Mouse (Mus musculus) heart, embryonic 16.5 days (tissue): ENCODE results near the gene Tjap1. TPM values are rescaled to one million over a fixed set of nuclear protein-coding genes. Genes with fewer than 3 reads are reported as not detected.

Experiments used
- ATAC-seq: fragments of 200-750 bp; cut with Nextera tagmentation; replicated peaks from 2 replicates; pipeline ENCODE4 v1.8.0; 2017; ENCODE audit warnings: moderate number of reproducible peaks; ENCODE audit not compliant: insufficient read depth, low FRiP score; ENCODE audit errors: extremely low read depth
- H3K27ac ChIP-seq: fragments of 300-500 bp; sonication (generic); 2 replicates; pipeline ENCODE4 v1.5.1; 2014; ENCODE audit warnings: mild to moderate bottlenecking, low read length, control low read depth, moderate library complexity
- H3K27me3 ChIP-seq: fragments of 300-500 bp; sonication (generic); 2 replicates; pipeline ENCODE4 v1.6.1; 2014; ENCODE audit warnings: low read length, mixed read lengths; ENCODE audit not compliant: control insufficient read depth, insufficient read depth
- H3K36me3 ChIP-seq: fragments of 300-500 bp; sonication (generic); 2 replicates; pipeline ENCODE4 v1.6.1; 2014; ENCODE audit not compliant: control insufficient read depth, insufficient read depth
- H3K4me1 ChIP-seq: fragments of 300-500 bp; sonication (generic); 2 replicates; pipeline ENCODE4 v1.6.1; 2014; ENCODE audit warnings: low read length, mixed read lengths; ENCODE audit not compliant: control insufficient read depth, insufficient read depth
- H3K4me2 ChIP-seq: fragments of 300-500 bp; sonication (generic); 2 replicates; pipeline ENCODE4 v1.6.1; 2014; ENCODE audit warnings: low read depth, mild to moderate bottlenecking, control low read depth, low read length
- H3K4me3 ChIP-seq: fragments of 300-500 bp; sonication (generic); 2 replicates; pipeline ENCODE4 v1.5.1; 2014; ENCODE audit warnings: mild to moderate bottlenecking, control low read depth, low read length
- H3K9ac ChIP-seq: fragments of 300-500 bp; sonication (generic); 2 replicates; pipeline ENCODE4 v1.6.1; 2014; ENCODE audit warnings: low read length, control low read depth
- H3K9me3 ChIP-seq: fragments of 300-500 bp; sonication (generic); replicated peaks from 2 replicates; pipeline ENCODE4 v1.6.1; 2016; ENCODE audit warnings: low read length; ENCODE audit not compliant: control insufficient read depth
- WGBS: fragments of 180-500 bp; shearing (Covaris S2); extraction: QIAGEN DNeasy Blood & Tissue Kit; methylation state at CpG from one replicate; pipeline ENCODE4 v1.1.7; 2014; 5-methylcytosine and 5-hydroxymethylcytosine counted together
- polyA plus RNA-seq: library from polyadenylated mRNA; unstranded; fragments of >200 nt; fragmentation: Nextera tagmentation; extraction: Ambion mirVana; gene quantifications from 2 replicates; pipeline ENCODE4 v1.2.1, GENCODE M21; 2015

The Tjap1 gene
- 42.5 and 45.3 TPM in 2 replicates for polyA plus RNA-seq

GRCm38 (mm10) chr17:46282483-46283123 lies at the start of gene Tjap1:
Gene Tjap1 (minus strand): TSS chr17:46283026.
- Histone ChIP-seq H3K27ac (peak within 1 kb of the TSS; percentile 93), H3K9ac (peak within 1 kb of the TSS; percentile 87), H3K4me3 (peak within 1 kb of the TSS; percentile 79), H3K27me3 (no peaks in the 10 kb centered on the region), H3K9me3 (no peaks in the 10 kb centered on the region), H3K4me1 (peaks cover 20% of the 10 kb centered on the region), H3K4me2 (peak within 1 kb of the TSS; percentile 95), H3K36me3 (peaks cover 9% of the 10 kb centered on the region; the same call in 1 of the 2 replicates)
- WGBS: under 1% methylated on average over 37 of the region's 37 CpGs
- ATAC-seq: peak; percentile 97

- no peak for ATAC-seq
- no peaks in the 10 kb centered on the region for H3K36me3 ChIP-seq
- peak overlapping the region; percentile 67 for H3K4me2 ChIP-seq
- peaks cover 7% of the 10 kb centered on the region for H3K4me1 ChIP-seq
- H3K9me3 ChIP-seq: 0 out of 2 replicates have a peak, but pooled peaks cover 2% of the 10 kb centered on the region
- no peaks in the 10 kb centered on the region for H3K27me3 ChIP-seq
- H3K27ac ChIP-seq: 0 out of 2 replicates have a peak overlapping the region, but pooled peaks have one; percentile 15
- WGBS: 70% methylated on average over 6 of the region's 6 CpGs
- 0 out of 2 replicates have a peak overlapping the region, but pooled peaks have one; percentile 18 for H3K9ac ChIP-seq
- peak overlapping the region; percentile 85; the same call in 1 of the 2 replicates for H3K4me3 ChIP-seq
Observed at GRCm38 (mm10) chr17:46328723-46329122, 45.9 kb upstream of the Tjap1 start.

GRCm38 (mm10) chr17:46327906-46328534 lies 45.2 kb upstream of the Tjap1 start, which contains the start of gene Abcc10:
Gene Abcc10 (minus strand): TSS chr17:46328352.
- Histone ChIP-seq H3K4me3 (peak within 1 kb of the TSS; percentile 85), H3K27ac (peak within 1 kb of the TSS; percentile 94), H3K27me3 (no peaks in the 10 kb centered on the region), H3K4me1 (peaks cover 7% of the 10 kb centered on the region), H3K9me3 (no peaks in the 10 kb centered on the region), H3K36me3 (peaks cover 7% of the 10 kb centered on the region; the same call in 1 of the 2 replicates), H3K4me2 (peak within 1 kb of the TSS; percentile 67), H3K9ac (peak within 1 kb of the TSS; percentile 93)
- WGBS: under 1% methylated on average over 40 of the region's 40 CpGs
- ATAC-seq: peak; percentile 98

- peak overlapping the region; percentile 94 for H3K27ac ChIP-seq
- H3K9me3 ChIP-seq: no peaks in the 10 kb centered on the region
- H3K4me2 ChIP-seq: peak overlapping the region; percentile 67
- H3K4me3 ChIP-seq: peak overlapping the region; percentile 85
- peak overlapping the region; percentile 93 for H3K9ac ChIP-seq
- no peaks in the 10 kb centered on the region for H3K27me3 ChIP-seq
- 4% methylated on average over 25 of the region's 27 CpGs for WGBS
- peaks cover 7% of the 10 kb centered on the region; the same call in 1 of the 2 replicates for H3K36me3 ChIP-seq
- H3K4me1 ChIP-seq: peaks cover 7% of the 10 kb centered on the region
- no peak for ATAC-seq
Observed at GRCm38 (mm10) chr17:46327413-46327905, 44.6 kb upstream of the Tjap1 start.

GRCm38 (mm10) chr17:46322046-46322823 lies 39.4 kb upstream of the Tjap1 start:
- 82% methylated on average over 14 of the region's 14 CpGs for WGBS
- Histone ChIP-seq H3K9me3 (no peaks in the 10 kb centered on the region), H3K9ac (no peak overlapping the region), H3K4me3 (no peak overlapping the region), H3K4me1 (peaks cover 3% of the 10 kb centered on the region; the same call in 1 of the 2 replicates), H3K27me3 (no peaks in the 10 kb centered on the region), H3K27ac (no peak overlapping the region), H3K4me2 (no peak overlapping the region), H3K36me3 (peaks cover 12% of the 10 kb centered on the region)
- ATAC-seq: no peak

- Histone ChIP-seq H3K9ac (no peak overlapping the region), H3K4me3 (no peak overlapping the region), H3K27me3 (no peaks in the 10 kb centered on the region), H3K4me2 (no peak overlapping the region), H3K9me3 (no peaks in the 10 kb centered on the region), H3K36me3 (peaks cover 12% of the 10 kb centered on the region), H3K4me1 (no peaks in the 10 kb centered on the region), H3K27ac (no peak overlapping the region)
- WGBS: 69% methylated on average over 6 of the region's 6 CpGs
- ATAC-seq: no peak
Observed at GRCm38 (mm10) chr17:46320492-46320891, 37.7 kb upstream of the Tjap1 start.

GRCm38 (mm10) chr17:46315813-46316212 lies 33.0 kb upstream of the Tjap1 start:
- Histone ChIP-seq H3K4me2 (no peak overlapping the region), H3K4me1 (no peaks in the 10 kb centered on the region), H3K4me3 (no peak overlapping the region), H3K9ac (no peak overlapping the region), H3K27me3 (no peaks in the 10 kb centered on the region), H3K9me3 (no peaks in the 10 kb centered on the region), H3K27ac (no peak overlapping the region), H3K36me3 (no peaks in the 10 kb centered on the region)
- WGBS: 80% methylated on average over 10 of the region's 10 CpGs
- ATAC-seq: no peak

- H3K27ac ChIP-seq: no peak overlapping the region
- no peak for ATAC-seq
- no peak overlapping the region for H3K4me3 ChIP-seq
- peaks cover 7% of the 10 kb centered on the region for H3K4me1 ChIP-seq
- WGBS: 83% methylated on average over 9 of the region's 9 CpGs
- no peak overlapping the region for H3K9ac ChIP-seq
- H3K27me3 ChIP-seq: no peaks in the 10 kb centered on the region
- no peak overlapping the region for H3K4me2 ChIP-seq
- no peaks in the 10 kb centered on the region for H3K9me3 ChIP-seq
- H3K36me3 ChIP-seq: no peaks in the 10 kb centered on the region
Observed at GRCm38 (mm10) chr17:46313135-46313715, 30.4 kb upstream of the Tjap1 start.
